Mouse (Mus musculus) thymus, postnatal 0 days (tissue): ENCODE measurements around the gene Col6a6. TPM values are rescaled to one million over a fixed set of nuclear protein-coding genes. Genes with fewer than 3 reads are reported as not detected.

ENCODE experiments used
- DNase-seq: peaks from one replicate; pipeline ENCODE4 v3.0.0-alpha.2; 2015; ENCODE audit warnings: low spot score
- polyA plus RNA-seq: library from polyadenylated mRNA; unstranded; fragments of >200 nt; fragmentation: Nextera tagmentation; extraction: Ambion mirVana; gene quantifications from 2 replicates; pipeline ENCODE4 v1.2.1, GENCODE M21; 2015

The Col6a6 gene
- polyA plus RNA-seq, 1 experiment from 2014 or later: 0.33 TPM

- no peak for DNase-seq
These were observed 24.5 kb downstream of the Col6a6 start for GRCm38 (mm10) chr9:105803416-105803815.

DNA sequence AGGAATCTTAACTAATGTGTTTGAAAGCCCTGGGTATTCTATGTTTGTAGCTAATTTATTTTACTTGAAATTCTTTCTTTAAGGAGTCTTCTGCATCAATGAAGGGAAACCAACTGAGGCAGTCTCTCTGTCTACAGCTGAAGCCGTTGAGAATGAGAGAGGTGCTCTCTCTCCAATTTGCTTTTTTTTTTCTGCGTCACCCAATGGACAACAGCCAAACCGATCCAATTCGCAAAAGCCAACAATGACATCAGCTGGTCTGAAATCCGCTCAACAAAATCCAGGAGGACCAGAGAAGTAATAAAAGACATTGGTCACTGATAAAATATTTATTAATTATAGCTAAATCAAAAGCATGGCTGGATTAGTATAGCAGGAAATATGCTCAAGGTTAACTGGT is 26.5 kb downstream of the Col6a6 start:
- no peak for DNase-seq

DNA sequence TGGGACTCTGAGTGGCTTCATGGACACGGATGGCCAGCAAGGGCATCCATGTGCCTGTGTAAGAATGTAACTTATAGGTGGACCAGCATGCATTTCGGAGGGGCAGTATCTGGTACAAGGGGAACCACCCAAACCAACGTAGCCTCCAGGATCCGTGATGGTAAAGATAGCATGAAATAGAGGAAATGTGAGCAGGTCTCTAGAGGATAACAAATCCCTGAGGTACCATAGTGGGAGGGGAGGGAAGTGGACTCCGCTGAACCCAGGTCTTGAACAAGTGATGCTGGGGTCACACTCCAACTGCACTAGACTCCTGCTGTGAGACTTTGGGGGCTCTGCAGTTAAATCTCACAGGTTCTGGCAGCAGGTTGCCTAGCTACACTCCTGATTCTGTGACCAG is 27.7 kb downstream of the Col6a6 start:
- DNase-seq: no peak

DNA sequence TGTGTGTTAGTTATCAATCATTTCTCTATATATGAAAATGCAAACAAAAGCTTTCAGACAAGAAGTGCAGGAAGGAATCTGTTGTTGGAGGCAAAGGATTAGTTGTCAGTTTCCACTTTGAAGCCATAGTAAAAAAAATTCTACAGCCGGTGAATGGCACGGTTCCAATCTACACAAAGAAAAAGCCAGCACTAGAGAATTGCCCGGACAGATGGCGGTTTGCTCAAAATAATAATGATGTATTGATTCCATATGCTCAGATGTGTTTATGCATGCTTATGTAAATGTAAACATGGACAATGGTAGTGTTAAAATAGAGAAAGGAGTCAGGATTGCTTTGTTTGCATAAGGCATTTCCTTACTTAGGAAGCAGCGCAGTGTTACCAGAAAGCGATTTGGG is 31.8 kb downstream of the Col6a6 start:
- no peak for DNase-seq

DNA sequence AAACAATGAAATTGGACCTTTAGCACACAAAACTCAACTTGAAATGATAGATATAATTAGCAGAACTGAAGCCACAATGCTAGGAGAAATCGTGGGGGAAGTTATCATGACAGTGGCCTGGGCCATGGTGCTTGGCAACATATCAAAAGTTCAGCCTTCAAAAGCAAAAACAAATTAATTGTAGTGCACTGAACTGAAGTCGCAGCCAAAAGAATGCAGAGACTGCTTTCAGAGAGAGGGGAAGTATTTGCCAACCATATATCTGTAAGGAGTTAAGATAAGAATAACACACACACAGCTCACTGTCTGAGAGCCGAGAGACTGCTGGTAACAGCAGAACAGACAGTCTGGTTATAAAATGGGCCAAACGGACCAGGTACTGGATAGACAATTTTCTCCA is 33.0 kb downstream of the Col6a6 start:
- DNase-seq: no peak

DNA sequence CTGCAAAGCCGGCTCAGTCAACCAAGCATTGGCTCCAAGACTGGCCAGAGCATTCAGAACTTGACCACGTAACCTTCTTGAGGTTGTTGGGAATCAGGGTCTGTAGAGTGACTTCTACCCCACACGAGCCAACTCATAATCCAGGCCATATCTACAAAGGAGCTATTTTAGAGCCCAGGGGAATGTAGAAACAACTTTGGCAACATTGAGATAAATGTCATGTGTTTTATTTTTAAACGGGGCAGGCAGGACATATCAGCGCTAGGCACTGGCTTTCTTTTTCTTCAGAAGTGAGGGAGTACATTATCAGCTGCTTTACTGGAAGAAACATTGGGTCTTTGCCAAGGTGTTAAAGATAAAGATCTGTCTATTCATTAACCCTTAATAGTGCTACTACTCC is 36.1 kb downstream of the Col6a6 start:
- no peak for DNase-seq

DNA sequence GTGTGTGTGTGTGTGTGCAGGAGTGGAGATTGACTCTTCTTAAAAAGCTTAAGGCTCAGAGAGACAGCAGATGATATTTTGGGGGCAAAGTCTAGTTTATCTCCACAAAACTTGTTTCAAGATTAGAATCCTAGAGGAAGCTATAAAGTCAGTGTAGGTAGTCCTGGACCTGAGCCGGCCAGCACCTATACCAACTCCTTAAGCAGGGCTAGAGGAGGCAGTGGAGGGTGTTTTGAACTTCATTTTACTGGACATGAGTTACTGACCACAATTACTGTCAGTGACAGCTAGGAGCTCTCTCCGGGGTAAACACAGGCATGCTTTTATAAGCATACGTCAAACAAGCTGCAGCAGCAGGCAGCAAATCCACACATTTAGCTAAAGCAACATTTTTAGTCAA is 39.8 kb downstream of the Col6a6 start:
- no peak for DNase-seq

GRCm38 (mm10) chr9:105787800-105788199 is 40.2 kb downstream of the Col6a6 start:
- no peak for DNase-seq

- DNase-seq: no peak
These were observed 43.9 kb downstream of the Col6a6 start for GRCm38 (mm10) chr9:105784026-105784425.

DNA sequence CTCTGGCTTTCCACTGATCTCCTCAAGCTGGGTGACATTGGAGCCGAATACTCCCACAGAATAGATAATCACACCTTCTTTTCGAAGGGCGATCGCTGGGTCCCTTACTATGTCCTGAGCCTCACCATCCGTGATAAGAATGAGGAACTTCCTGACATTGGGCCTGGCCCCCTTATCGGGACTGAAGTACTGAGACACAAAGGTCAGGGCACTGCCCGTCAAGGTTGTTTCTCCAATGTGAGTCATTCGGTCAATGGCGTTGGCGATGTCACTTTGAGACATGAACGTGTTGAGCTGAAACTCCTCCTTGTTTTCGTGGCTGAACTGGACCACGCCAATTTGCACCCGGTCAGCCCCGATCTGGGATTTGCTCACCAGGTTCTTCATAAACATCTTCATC is 47.3 kb downstream of the Col6a6 start:
- DNase-seq: no peak

DNA sequence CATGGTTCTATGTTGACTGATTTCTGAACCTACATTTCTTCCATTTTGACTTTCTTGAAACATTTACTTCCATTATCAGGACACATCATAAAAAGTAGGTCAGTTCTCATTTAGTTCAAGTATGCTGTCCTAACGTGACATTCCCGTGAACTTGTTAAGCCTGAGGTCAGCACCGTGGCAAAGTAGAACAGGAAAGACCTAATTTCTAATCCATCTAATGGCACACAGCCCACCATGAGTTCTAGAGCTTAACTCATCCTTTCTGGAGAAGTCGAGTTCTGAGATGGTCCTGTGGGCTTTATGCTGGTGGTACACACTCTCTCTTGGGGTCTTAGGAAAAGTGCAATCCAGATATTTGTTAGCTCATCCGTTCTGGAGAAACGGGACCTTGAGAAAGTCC is 49.2 kb downstream of the Col6a6 start:
- no peak for DNase-seq

DNA sequence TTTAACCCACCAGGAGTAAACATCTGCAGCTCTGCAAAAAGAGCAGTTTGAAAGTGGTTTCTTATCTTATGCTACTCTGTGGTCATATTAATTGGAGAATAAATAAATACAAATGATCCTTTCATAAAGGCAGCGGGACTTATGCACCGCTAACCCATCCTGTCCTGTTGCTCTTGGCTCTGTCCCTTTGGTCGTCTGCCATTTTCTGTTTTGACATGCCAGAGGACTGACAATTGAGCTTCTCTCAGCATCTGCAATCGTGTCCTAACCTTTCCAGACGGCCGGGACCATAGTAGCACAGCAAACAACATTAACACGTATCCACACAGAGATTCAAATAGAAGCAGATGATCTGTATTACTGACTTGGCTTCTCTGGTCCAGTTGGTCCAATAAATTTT is 53.1 kb downstream of the Col6a6 start:
- no peak for DNase-seq

DNA sequence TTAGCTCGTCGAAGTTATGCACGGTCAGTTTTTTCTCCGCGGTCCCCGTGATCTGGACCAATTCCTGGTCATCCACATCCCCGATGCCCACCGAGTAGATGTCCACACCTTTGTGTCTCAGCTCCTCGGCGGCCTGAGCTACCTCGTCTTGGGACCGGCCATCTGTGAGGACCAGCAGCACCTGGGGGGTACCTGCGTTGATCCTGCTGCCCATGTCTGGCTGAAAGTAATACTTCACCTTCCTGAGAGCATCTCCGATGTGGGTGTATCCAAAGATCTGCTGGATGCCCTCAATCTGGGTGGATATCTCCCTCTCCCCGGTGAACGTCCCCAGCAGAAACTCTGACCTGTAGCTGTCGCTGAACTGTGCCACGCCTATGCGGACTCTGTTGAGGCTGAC is 53.6 kb downstream of the Col6a6 start:
- no peak for DNase-seq

DNA sequence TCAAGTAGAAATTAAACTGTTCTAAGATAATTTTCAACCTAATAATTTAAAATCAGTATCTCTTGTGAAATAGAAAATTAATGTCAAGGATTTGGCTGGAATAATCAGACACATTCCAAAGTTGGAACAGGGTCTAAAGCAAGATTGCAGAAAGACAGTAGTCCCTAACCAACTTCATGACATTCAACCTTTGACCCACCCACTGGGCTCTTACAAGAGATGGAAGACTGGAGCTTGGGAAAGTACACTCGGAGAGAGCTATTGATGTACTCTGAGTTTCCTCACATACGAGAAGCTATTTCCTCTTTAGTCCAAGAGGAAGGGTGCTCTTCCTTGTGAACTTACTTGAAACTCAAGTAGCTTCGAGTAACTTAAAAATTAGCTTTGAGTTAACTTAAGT is 56.6 kb downstream of the Col6a6 start:
- DNase-seq: no peak

DNA sequence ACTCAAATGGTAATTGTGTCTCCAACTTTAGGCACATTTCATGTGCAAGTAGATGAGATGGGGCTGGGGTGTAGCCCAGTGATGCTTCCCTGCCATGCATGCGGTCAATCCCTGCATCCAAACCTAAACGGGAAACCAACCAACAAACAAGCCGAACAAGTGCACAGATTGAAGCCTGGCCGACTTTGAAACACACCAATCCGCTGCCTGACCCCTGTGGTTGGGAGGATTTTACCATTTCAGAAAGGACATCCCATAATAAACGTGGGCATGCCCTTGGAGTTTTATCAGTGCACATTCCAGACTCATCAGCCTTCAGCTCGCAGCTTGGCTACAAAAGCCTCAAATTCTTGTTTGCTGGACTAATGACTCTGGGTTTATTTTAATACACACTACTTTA is 57.3 kb downstream of the Col6a6 start:
- no peak for DNase-seq

DNA sequence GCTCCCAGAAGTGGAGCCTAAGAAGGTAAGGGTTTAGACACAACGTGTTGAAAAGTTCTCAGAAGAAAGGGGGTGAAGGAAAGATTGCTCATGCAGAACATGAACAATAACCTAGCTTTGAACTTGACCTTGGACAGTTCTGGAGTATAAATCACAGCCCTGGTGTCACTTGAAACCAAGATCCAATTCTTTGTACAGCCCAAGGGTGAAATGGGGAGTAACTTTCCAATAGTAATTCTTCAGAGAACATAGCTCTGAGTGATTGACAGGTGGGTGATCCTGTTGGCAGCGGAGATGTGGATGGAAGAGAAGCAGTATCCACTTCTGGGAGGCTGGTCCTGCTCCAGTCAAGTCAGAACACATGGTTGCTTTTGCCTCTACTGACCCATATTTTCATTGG is 62.1 kb downstream of the Col6a6 start:
- DNase-seq: no peak

DNA sequence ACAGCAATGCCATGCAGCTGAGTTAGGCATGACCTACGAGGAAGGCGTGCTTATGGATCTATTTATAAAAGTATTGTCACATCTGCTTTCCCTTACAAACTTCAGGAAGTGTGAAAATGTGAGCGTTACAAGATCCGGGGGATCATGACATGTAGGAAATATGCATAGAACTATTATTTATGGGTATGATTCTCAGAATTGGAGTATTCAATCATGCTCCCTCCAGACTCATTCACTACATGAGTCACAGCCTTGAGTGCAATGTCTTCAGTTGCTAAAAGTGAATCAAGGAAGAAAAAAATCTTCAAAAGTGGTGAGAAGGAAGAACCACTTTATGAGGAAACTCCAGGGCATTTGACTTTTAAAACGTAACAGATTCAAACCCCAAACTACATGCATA is 63.3 kb downstream of the Col6a6 start:
- no peak for DNase-seq

DNA sequence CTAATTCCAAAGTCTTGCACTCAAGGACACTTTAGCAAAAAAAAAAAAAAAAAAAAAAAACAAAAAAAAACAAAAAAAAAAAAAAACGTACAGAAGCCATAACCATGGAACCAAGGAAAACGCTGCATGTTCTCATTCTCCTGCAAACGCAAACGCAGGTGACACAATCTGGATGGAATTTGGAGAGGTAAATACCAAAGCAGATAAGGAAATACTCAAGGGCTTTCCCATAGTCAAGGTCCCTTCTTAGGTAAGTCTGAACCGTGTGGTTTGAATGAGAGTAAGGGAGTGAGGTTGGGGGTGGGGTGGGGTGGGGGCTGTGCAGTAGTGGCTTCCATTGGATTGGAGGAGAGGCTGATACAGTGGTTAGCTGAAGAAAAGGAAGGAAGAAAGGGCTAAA is 63.8 kb downstream of the Col6a6 start:
- no peak for DNase-seq

- no peak for DNase-seq
These were observed 64.3 kb downstream of the Col6a6 start for GRCm38 (mm10) chr9:105763625-105764024.

DNA sequence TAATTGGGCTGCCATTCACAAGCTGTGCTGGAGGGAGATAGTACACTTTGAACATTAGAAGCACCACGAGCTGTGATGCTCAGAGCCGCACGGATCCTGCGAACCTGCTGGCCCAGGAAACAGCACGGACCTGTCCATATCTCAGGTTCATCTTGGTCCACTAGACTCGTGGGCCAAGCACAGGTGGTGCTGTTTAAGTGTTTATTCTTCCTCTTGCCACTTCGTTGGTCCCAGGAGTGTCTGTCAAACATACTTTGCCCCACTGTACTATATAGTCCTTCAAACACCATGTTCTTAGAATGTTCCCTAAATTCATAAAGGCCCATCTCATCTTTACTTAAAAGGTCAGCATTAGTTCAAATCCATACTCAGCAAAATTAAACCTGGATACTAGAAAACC is 65.7 kb downstream of the Col6a6 start:
- DNase-seq: no peak

DNA sequence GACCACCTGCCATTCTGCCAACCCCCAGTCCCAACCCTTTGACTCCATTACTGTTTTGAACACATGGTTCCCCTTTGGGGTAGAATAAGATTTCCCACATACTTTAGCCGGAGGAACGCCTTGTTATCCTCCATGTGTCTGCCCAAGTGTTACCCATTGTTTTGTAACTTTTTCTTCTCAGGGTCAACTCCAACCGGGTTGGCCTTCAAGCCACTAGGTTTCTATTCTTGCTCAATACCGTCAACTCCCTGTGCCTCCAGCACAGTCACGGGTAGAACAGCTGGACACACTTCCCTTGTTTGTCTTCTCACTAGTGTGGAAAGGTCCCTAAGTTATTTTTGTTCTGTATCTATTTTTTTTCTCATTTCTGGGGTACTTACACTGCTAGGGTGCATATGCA is 69.1 kb downstream of the Col6a6 start:
- no peak for DNase-seq

DNA sequence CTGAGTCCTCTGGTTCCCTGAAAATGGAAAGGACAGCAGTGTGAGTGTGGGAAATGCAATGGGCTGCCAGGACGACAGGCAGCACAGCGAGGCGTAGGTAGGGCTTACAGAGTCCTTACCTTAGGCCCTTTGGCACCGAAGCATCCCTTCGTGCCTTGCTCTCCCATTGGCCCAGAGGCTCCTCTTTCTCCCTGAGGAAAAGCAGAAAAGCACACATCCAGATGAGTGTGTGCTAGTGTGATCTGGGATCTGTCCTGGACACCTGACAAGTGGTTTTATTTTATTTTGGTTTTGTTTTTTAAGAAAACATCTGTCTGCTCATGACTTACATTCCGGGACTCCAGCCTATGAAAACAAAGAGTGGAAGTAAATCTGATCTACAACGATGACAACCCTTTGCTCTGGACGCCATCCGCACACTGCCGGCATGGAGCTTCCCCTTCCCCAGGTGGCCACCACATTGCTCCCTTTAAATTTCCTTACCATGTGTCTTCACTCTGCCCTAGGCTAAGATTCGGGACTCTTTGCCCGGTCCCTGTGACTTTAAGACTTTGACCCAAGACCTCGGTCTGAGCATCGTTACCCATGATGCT is 69.7 kb downstream of the Col6a6 start:
- DNase-seq: no peak

- no peak for DNase-seq
These were observed 73.7 kb downstream of the Col6a6 start for GRCm38 (mm10) chr9:105754256-105754655.

DNA sequence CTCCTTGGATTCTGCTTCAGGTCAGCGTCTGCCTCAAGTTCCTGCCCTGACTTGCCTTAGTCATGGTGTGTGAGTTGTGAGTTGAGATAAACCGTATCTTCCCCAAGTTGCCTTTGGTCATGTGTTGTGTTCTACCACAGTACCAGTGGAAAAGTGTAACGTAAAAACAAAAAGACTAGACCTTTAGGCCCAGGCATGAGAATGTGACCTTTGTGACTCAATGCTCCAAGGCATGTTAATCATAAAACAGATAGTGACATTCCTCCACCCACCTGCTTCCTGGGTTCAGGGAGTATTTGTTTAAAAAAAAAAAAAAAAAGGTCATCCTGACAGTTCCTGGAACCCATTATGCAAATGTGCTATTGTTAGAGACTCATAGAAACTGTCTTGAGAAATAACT is 82.1 kb downstream of the Col6a6 start:
- DNase-seq: no peak
